Mouse (Mus musculus) mature B cell (primary cell): ENCODE data around the gene Prkn.

Experiments used
- in situ Hi-C: fragments of 300-500 bp; cut with MboI; formaldehyde crosslinking; loops from 2 replicates; pipeline ENCODE4 v1.14.3; 2019

Gene Prkn

DNA sequence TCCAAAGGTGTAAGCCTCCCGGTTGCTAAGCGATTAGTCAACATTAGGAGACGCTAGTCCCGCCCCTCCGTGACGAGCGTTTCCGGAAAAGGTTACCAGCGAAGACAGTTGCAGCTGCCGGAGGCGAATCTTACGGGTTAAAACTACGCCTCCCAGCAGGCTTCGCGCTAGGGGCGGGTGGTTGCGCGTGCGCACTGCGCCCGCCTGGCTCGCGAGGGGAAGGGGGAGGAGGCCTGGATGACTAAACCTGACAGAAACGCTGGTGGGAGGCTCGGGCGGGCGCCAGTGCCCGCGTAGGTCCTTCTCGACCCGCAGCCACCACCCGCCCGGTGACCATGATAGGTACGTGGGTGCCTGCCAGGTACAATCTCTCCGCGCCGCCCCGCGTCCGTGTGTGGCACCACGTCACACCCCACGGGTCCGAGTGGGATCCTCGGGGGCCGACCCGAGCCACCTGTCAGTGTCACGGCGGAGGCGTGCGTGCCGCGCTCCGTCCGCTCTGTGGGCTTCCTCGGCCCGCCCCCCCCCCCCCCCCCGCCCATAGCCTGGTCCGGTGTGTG is at the start of gene Prkn, which contains the start of gene Pacrg:
Gene Prkn (plus strand): TSS at position 237 of the 560 bp plus-strand sequence.
Gene Pacrg (minus strand): TSS at position 164 of the 560 bp plus-strand sequence.
- in situ Hi-C loops, result no loop called here

GRCm38 (mm10) chr17:10791661-10792060 is 48.5 kb upstream of the Prkn start:
- in situ Hi-C loops, result no loop called here

DNA sequence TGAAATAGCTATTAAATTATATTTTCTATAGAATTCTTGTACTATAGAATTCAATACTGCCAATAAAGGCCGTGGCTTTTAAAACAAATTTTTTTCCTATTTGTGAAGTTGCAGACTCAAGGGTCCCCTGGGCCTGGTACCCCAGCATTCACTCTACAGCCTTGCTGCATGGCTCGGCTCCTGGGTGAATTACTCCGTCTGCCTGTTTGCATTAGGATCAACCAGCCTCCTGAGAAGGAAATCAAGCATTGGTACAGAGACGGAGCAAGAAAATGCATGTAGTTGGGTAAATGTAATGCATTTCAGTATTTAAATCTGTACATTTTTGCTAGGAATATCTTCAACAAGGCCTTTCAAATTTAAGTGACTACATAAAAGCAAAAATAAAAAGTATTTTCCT is 33.5 kb upstream of the Prkn start:
- in situ Hi-C loops, result no loop called here

DNA sequence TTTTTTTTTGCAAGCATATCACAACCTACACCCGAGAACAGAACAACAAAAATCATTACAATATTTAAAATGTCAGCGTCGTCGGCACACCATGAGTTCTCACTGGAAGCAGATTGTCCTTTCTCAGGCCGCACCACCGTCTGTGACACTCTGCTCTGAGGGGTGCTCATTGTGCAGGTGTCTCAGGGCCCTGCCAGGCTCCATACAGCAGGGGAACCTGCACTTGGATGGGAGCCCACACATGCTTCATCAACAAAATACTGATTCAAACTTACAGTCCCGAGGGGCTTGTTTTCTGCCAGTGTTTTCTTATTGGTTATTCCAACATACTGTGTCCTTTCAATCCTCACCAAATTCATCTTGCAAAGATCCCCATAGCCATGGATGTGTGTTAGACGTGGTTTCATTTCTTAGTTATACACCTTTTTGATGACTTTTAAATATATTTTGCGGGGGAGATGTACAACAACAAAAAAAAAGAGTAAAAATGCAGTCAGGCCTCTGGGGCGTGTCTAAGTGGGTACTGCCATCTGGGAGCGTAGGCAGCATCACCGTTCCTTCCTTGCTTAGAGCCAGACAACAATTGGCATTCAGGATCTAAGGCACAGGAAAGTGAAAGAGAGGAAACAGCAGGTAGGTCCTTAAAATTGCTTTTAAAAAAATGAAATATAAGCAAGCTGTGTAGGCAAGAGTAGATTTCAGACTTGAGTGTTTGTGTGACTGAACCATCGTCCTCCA is 32.8 kb upstream of the Prkn start:
- in situ Hi-C loops, result no loop called here

- in situ Hi-C loops, result no loop called here
These were observed 31.6 kb upstream of the Prkn start for GRCm38 (mm10) chr17:10808571-10808970.

- in situ Hi-C loops, result no loop called here
These were observed 21.2 kb upstream of the Prkn start for GRCm38 (mm10) chr17:10818971-10819370.

- in situ Hi-C loops, result no loop called here
These were observed 582 bp downstream of the Prkn start for GRCm38 (mm10) chr17:10840731-10841201.

- in situ Hi-C loops, result no loop called here
These were observed 14.0 kb downstream of the Prkn start for GRCm38 (mm10) chr17:10854207-10854606.

GRCm38 (mm10) chr17:10874208-10875187 is 34.3 kb downstream of the Prkn start:
- in situ Hi-C loops, result no loop called here

DNA sequence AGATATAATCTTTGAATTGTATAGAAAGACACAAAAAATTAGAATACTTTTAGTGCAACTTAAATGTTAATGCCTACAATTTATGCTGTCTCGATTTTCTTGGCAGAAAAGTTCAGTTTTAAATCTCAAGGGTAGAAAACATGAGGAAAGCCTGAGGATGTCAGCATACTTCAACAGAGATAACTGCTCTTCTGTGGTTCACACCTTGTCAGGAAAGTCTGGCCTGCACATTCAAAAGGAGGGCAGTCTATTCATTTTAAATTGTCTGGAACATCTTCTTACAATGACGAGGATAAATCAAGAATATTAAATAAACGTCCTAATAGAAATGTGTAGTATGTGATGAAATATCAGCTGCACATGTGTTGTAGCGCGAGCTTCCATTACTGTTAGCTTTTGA is 38.8 kb downstream of the Prkn start:
- in situ Hi-C loops, result no loop called here

- in situ Hi-C loops, result no loop called here
These were observed 42.1 kb downstream of the Prkn start for GRCm38 (mm10) chr17:10882260-10882659.

DNA sequence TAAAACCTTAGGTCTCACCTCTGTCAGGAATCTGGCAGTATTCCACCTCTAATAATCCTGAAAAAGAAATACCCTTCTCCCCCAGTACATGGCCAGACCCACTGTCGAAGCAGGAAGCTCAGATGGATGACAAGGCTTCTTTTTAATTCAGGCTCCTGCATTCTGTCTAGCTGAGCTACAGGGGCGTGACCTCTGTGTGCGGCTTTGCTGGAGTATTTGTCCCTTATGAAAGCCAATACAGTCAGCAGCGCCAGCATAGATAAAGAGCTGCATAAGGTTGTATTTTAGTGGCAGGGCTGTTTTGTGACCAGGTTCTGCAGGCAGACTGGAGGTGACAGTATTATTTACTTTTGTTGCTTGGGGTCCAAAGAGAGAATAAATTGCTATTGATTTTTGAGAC is 47.7 kb downstream of the Prkn start:
- in situ Hi-C loops, result no loop called here

DNA sequence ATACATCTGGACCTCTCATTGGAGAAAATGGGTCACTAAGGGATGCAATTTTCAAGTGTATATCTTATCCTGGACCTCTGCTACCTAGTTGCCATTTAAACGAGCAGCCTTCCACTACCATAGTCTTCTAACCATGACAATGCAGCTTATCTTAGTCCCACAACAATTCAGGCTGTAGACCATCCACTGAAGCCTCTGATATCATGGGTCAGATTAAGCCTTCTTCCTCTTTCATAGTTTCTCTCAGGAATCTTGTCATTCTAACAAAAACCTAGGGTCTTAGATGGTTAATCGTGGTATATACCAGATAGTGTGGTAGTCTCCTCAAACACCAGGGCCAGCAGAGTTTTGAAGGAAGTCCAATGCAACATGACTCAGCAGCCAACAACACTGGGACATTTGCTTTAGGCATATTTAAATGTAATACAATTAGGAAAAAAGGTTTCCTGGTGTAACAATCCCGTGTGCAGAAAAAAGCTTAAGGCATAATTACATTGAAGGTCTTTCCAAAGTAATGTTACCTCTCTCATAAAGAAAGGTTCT is 61.6 kb downstream of the Prkn start:
- in situ Hi-C loops, result no loop called here

DNA sequence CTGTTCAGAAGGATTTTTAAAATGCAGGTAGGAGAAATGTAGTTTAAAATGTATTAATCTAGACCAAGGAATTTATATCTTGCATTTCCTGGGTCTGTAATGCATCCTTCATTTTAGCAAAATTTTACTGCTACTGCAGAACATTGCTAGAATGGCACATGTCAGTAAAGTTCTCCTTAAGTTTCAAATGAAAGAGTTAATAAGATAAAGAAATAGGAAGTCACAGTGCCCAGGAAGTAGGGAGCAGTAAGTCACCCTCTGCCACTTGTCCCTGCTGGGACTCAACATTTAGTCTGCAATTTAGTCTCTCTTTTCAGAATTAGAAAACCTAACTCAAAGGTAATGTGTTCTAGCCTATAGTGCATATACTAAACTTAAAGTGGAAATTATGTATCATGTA is 96.5 kb downstream of the Prkn start:
- in situ Hi-C loops, result no loop called here

DNA sequence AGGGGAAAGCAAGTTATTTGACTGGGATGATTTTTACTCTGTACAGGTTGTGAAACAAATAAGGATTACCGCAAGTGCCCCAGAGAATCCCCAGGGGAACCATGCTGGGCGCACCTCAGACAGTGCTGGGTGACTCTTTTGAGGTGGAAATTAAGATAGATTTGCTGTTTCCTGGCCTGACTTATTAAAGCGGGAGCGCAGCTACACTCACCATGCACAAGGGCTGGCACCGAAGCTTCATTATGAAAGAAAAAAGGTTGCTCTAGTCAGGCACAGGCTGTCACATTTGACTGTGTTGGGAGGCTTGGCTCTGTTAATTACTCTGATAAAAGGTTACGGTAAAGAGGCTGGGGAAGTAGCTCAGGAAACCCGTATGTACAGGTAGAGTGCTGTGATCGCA is 97.7 kb downstream of the Prkn start:
- in situ Hi-C loops, result no loop called here

DNA sequence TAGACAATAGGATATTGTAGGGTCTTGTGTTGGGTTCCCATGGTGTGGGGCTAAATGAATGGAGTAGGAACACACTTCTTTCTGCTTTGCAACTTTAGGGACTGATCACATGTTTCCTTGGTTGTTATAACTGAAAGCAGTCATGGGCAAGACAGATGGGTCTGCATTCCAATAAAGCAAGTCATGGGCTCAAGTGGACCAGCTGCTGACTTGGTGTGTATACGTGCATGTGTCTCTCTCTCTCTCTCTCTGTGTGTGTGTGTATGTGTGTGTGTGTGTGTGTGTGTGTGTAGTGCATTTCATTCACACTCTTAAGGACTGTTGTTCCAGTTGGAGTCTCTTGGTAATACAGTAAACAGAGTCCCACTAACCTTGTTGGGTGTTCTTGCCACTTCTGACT is 98.6 kb downstream of the Prkn start:
- in situ Hi-C loops, result no loop called here

GRCm38 (mm10) chr17:10946552-10946951 is 106.4 kb downstream of the Prkn start:
- in situ Hi-C loops, result no loop called here

- in situ Hi-C loops, result no loop called here
These were observed 107.4 kb downstream of the Prkn start for GRCm38 (mm10) chr17:10947614-10948013.

DNA sequence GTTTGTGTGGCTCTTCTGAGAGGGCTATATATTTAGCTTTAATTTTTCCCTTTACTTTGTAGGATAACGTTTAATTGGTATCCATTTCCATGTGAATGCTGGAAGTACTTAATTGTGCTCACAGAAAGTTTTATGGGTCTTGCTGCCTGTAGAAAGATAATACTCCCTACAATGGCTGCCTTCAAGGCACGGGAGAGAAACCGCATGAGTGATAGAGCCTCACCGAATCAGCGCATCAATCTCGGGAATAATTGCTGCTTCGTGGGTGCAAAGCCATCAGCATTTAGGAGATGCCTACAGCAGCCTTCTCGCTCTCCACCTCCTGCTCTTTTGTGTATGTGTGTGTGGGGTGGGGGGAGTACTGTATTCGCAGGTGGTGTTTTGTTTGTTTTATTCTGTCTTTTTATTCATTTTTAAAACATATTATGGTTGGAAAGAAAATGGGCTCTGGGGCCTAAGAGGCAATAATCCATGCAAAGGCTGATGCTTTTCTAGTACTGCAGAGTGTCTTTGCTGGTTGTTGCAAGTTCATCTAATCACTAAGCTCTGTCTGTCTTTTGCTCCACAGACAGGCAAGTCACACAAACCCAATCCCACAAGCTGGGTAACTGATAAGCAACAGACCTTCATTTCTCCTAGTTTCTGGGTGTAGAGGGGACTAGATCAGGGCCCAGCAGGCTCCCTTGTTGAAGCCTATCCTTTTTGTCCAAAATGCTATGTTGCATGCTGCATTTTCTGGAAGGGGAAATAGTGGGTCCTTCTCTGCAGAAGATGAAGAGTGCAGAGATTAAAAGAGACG is 119.1 kb downstream of the Prkn start:
- in situ Hi-C loops, result no loop called here

DNA sequence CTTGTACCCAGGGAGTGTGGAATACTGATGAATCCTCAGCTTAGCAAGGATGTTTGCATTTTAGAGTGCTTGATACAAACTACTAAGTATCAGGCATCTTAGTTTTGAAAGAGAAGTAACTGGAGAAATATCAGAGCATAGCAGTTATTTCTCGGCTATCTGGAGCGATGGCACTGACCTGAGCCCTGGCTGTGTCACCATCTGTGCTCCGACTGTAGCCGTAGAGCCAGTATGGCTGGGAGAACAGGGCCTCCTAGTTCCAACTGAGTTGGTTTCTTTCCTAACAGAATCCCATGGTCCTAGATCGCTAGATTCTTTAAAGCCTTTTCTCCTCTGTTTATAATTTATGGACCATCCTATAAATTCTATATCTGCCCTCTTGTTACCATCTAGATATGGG is 122.0 kb downstream of the Prkn start:
- in situ Hi-C loops, result no loop called here

DNA sequence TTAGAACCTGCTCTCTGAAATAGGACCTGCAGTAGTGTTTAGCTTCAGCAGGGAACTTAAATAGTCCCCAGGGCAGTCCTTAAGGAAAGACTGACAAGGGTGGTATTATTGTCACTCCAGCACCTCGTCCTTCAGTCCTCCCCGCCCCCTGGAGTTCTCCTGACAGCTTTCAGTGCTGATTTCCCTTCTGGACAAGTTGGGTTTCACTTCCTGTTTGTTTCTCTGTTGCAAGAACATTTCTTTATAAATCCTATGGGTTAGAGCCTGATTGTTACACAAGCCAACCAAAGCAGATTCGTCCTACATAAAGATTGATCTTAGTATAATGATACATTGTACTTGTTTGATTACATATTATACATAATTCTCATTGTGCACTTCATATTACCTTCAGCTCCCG is 142.0 kb downstream of the Prkn start:
- in situ Hi-C loops, result no loop called here
